Mouse (Mus musculus): ENCODE data around the gene Rfng.
"Not testable (repeated sequence)": the region's sequence is repeated elsewhere in the genome, so short reads cannot be mapped to it uniquely, and the experiment has no call there.

Gene Rfng

DNA sequence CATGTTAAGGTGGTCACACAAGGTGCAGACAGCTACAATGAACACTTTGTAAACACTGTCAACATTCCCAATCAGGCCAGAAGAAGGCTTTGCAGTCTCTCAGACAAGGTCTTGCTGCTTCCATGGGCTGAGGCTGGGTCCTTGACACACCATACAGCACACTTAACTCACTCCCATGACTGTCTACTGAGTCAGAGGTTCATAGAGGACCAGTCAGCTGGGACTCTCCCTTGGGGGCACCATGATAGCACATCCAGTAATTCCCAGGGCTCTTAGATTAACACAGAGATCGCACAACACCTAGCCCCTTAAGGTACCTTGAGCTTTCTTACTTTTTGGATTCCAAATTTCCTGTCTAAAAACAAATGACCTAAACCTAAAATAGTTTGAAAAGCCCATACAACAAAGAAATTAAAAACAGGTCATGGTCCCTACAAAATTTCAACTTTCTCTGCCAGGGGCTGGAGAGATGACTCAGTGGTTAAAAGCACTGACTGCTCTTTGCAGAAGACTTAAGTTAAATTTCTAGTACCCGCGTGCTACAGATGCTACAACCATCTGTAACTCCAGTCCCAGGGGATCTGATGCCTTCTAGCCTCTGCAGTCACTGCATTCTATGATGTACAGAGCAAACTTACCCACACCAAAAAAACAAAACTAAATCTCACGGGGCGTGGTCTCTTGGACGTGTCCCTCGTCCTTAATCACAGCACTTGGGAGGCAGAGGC is 10.4 kb downstream of the Rfng start:
- no peak for DNase-seq (ENCODE audit: low read depth)

- DNase-seq (ENCODE audit: low read depth), result no peak
These were observed 11.3 kb downstream of the Rfng start for GRCm38 (mm10) chr11:120772749-120773148.

GRCm38 (mm10) chr11:120768206-120768605 is 15.8 kb downstream of the Rfng start:
- no peak for DNase-seq (ENCODE audit: low read depth)

DNA sequence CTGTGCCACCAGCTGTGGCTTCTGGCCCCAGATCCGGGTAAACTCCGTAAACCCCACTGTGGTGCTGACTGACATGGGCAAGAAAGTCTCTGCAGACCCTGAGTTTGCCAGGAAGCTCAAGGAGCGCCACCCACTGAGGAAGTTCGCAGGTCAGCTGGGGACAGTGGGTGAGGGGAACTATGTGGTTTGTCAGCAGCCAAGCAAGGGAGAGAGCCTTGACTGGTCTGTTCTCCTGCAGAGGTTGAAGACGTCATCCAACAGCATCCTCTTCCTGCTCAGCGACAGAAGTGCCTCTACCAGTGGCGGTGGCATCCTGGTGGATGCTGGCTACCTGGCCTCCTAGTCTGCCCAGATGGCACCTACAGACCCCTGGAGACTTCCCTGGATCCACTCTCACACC is 17.0 kb downstream of the Rfng start:
- not testable (repeated sequence) for DNase-seq (ENCODE audit: low read depth)

GRCm38 (mm10) chr11:120763121-120763999 is 20.6 kb downstream of the Rfng start:
- not testable (repeated sequence) for DNase-seq (ENCODE audit: low read depth)

- not testable (repeated sequence) for DNase-seq (ENCODE audit: low read depth)
These were observed 21.4 kb downstream of the Rfng start, which contains the start of gene Hmga1b for GRCm38 (mm10) chr11:120762672-120763041. Hmga1b (plus strand) TSS chr11:120762794.

- DNase-seq (ENCODE audit: low read depth), result no peak
These were observed 22.0 kb downstream of the Rfng start for GRCm38 (mm10) chr11:120761811-120762671.

DNA sequence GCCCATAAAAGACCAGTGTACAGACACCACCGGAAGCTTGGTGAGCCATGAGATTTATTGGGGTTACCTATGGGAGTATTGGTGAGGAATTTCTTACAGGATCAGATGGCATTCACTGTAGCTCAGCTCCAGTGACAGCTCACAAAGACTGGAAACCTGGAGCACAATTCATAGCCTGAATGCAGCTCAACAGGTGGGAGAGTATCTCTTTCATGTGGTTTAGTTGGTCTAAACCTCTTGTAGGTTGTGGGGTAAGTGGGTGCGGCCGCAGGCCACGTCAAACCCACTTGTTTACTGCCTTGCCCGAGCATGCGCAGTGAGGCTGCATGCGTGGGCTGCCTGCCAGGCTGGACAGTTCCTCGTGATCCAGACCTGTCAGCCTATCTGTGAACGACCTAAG is 23.8 kb downstream of the Rfng start:
- no peak for DNase-seq (ENCODE audit: low read depth)

DNA sequence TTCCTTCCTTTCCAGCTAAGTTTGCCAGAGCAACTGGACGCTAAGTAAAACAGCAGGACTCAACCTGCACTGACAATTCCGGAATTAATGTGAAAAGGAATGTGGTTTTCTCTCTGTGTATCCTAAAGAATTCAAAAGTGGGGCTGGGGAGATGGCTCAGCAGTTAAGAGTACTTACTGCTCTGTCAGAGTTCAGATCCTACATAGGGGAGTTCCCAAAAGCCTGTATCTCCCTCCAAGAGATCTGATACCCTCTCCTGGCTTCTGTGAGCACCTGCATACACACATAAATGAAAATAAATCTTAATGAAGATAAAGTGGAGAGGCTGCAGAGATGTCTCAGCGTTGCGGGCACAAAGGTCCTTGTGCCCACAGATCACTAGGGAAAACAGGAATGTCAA is 32.4 kb downstream of the Rfng start:
- no peak for DNase-seq (ENCODE audit: low read depth)

DNA sequence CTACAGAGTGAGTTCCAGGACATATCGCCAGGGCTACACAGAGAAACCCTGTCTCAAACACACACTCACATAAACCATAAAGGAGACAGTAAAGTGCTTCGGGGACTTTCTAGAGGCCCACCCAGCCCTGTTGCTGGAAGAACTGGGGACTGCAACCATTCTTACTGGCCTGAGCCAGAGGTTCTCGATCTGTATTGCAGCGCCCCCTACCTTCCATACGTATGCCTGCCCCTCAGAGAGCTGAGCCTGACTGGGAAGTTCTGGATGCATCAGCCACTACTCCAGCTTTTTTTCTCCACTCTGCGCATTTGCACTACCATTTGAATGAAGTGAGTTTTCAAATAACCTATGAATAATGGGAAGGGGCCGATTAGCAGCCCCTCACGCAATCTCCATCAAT is 34.6 kb downstream of the Rfng start:
- peak; percentile 70 for DNase-seq (ENCODE audit: low read depth)

DNA sequence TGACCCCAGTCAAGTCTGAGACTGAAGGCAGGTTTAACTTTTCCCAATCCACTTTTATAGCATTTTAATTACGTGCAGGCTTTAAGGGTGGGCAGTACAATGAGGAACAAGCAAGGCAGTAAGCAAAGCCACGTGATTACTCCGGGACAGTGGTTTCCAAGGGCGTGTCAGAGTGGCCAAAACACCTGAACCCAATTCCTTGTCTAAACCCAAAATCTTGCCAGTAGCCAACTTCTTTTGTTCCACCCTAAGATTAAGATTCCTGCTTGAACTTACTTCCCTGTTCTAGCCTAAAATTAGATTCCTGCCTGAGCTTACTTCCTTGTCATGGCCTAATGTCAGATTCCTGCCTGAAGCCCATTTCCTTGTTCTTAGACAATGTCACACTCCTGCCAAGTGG is 36.0 kb downstream of the Rfng start:
- DNase-seq (ENCODE audit: low read depth), result no peak

DNA sequence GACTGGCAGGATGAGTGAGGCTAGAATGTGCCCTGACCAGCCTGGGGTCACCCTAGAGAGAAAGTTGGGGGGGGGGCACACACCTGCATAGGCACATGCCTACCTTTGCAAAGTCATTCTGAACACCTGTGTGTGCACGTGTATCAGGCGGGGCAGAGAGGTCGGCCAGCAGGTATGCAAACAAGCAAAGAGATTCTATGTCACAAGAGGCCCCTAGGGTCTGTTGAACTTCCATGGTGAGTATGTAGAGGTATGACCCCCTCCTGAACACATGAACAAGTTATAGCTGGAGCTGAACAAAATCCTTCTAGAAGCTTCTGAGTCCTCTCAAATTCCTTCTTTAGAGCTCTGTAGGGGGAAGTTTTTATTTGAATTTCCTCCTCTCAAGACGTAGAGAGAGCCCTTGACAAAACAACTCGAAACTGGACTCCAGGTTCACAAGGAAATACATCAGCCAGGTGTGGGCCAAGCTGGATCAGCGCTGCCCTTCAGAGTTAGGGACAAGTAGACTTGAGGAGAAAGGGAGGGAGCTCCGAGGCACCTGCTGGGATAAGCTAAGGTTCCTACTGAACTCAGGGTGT is 39.8 kb downstream of the Rfng start:
- DNase-seq (ENCODE audit: low read depth), result no peak

DNA sequence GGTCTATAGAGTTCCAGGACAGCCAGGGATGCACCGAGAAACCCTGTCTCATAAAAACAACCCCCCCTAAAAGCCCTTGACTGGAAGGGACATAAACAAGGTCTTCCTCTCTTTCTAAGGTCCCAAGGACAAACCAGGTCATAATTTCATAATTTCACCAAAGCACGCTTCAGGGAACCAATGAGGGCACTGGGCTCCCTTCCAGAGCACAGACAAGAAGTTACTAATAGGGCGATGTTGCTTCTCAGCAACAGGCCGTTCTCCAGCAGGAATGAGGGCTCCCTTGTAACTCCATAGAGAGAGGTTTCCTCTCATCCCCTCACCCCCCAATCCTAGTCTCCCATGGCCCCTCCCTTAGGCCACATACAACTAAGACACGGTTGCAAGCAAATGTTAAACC is 43.0 kb downstream of the Rfng start:
- DNase-seq (ENCODE audit: low read depth), result no peak

DNA sequence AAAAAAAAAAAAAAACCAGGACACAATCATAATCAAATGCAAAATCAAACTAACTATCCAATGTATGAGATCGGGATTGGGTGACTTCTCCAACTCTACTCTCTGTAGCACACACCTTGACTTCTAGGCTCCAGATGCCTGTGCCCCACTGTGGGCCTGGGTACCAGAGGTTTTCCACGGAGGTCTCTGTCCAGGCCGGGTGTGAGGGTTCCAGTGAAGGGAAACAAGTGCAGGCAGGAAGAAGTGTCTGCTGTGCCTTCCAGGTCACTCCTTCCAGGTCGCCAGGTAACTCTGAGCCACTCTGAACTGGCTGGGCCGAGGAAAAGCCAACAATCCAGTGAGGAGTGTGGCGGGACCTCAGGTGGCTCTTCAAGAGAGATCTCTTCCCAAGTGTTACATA is 47.6 kb downstream of the Rfng start:
- no peak for DNase-seq (ENCODE audit: low read depth)

DNA sequence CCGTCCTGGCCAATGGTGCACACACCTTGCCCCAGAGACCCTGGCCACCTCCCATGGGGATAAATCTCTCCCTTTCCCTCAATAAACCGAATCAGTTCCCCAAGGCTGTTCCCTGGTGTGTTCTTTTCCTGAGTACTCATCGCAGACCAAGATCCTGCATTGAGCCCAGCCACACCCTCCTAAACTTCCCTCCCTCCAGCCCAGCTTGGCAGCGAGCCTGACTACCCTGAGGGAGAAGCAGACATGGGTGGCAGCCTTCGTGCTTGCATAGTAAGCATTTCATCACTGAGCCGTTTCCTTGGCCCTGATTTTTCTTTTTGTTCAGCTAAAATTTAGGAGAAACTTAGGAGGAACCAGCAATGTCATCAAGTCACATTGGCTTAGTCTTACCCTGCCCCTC is 50.5 kb downstream of the Rfng start:
- no peak for DNase-seq (ENCODE audit: low read depth)

DNA sequence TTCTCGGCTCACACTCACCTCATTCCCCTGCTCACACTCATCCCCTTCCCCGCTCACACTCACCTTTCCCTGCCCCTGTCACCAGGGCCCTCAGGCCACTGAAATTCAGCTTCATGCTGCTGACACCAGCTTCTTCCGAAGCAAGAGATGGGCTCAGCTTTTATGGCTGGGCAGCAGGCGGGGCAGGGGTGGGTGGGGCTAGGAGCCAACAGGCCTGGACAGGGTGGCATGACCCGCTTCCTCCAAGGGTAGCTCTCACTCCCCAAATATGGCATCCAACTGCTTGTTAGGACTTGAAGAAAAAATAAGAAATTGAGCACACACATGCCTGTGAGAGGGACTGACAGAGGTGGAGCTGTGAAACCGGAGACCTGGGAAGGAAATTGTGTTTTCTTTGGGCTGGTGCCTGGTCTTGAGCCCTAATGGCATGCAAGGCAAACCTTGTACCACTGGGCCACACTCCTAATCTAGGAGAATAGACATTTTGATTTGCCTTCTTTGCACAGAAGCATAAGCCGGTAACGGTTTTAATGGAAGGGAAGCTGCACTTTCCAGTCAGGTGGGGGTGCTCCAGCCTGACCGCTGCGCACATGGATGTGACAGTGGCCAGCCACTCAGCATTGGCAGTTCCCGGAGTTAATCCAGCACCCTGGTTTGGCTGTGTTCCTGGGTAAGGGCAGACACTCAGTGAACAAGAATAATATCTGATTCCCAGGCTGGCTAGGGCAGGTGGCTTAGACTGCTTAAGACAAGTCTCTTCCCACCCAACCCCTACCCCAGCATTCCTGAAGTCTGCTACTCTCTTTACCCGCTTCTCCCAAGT is 51.9 kb downstream of the Rfng start, which contains the start of gene Cbr2:
TSS of gene Cbr2 (minus strand) at position 257 of the 823 bp plus-strand sequence.
- DNase-seq (ENCODE audit: low read depth), result no peak

DNA sequence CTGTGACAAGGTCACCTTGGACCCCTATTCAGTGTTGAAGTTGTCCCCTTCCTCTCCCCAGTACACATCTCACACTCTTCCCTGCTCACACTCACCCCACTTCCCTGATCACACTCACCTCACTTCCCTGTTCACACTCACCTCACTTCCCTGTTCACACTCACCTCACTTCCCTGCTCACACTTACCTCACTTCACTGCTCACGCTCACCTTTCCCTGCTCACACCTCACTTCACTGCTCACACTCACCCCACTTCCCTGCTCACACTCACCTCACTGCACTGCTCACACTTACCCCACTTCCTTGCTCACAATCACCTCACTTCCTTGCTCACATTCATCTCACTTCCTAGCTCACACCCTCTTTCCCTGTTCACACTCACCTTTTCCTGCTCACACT is 52.6 kb downstream of the Rfng start:
- no peak for DNase-seq (ENCODE audit: low read depth)

Measured in naive thymus-derived CD4-positive, alpha-beta T cell, adult 2 months (primary cell).